Mouse (Mus musculus): Measurements from ENCODE around the gene Ears2.

GRCm38 (mm10) chr7:122020273-122020666, 46.8 kb downstream of the Ears2 start:
- TF ChIP-seq CTCF (IDR thresholded peaks at IDR 0.05; ENCODE audit: borderline replicate concordance, insufficient read depth, low read depth, low read length) (no peak), POLR2A (IDR thresholded peaks at IDR 0.05; ENCODE audit: borderline replicate concordance, insufficient read depth, low read length) (no peak)
